Mouse (Mus musculus) erythroid progenitor cell, adult 5-6 weeks (primary cell): ENCODE measurements at regions not wholly inside any gene's neighbourhood (a gene's known extent, or its start where the extent isn't known, plus 50 kb on each side); places are given as distances from the start of the nearest gene placed in this dataset.

Source experiments
- ATAC-seq: replicated peaks from 2 replicates; pipeline ENCODE4 v1.8.0; 2016; ENCODE audit warnings: moderate number of reproducible peaks, mild to moderate bottlenecking, moderate TSS enrichment, inconsistent platforms; ENCODE audit not compliant: poor library complexity, low FRiP score, severe bottlenecking

GRCm38 (mm10) chr9:120754151-120754550 is 174.9 kb upstream of the Ctnnb1 start:
- no peak for ATAC-seq

- no peak for ATAC-seq
Observed at GRCm38 (mm10) chr9:120755486-120755885, 173.5 kb upstream of the Ctnnb1 start.

- ATAC-seq: no peak
Observed at GRCm38 (mm10) chr9:120758003-120758402, 171.0 kb upstream of the Ctnnb1 start.

GRCm38 (mm10) chr9:120758632-120759031 is 170.4 kb upstream of the Ctnnb1 start:
- no peak for ATAC-seq

GRCm38 (mm10) chr9:120759771-120760170 is 169.2 kb upstream of the Ctnnb1 start:
- ATAC-seq: no peak

GRCm38 (mm10) chr9:120763802-120764201 is 165.2 kb upstream of the Ctnnb1 start:
- ATAC-seq: no peak

GRCm38 (mm10) chr9:120764663-120765062 is 164.4 kb upstream of the Ctnnb1 start:
- no peak for ATAC-seq

- ATAC-seq: no peak
Observed at GRCm38 (mm10) chr9:120765292-120765691, 163.7 kb upstream of the Ctnnb1 start.

GRCm38 (mm10) chr9:120766881-120767280 is 162.1 kb upstream of the Ctnnb1 start:
- ATAC-seq: no peak

- ATAC-seq: no peak
Observed at GRCm38 (mm10) chr9:120767396-120767795, 161.6 kb upstream of the Ctnnb1 start.

GRCm38 (mm10) chr9:120769056-120769455 is 160.0 kb upstream of the Ctnnb1 start:
- ATAC-seq: no peak

GRCm38 (mm10) chr9:120769679-120770078 is 159.3 kb upstream of the Ctnnb1 start:
- no peak for ATAC-seq

- no peak for ATAC-seq
Observed at GRCm38 (mm10) chr9:120770886-120771285, 158.1 kb upstream of the Ctnnb1 start.

GRCm38 (mm10) chr9:120771896-120772530 is 157.0 kb upstream of the Ctnnb1 start:
- ATAC-seq: no peak

GRCm38 (mm10) chr9:120774251-120774650 is 154.8 kb upstream of the Ctnnb1 start:
- no peak for ATAC-seq

- no peak for ATAC-seq
Observed at GRCm38 (mm10) chr9:120774772-120775171, 154.2 kb upstream of the Ctnnb1 start.

GRCm38 (mm10) chr9:120775721-120776120 is 153.3 kb upstream of the Ctnnb1 start:
- ATAC-seq: no peak

- ATAC-seq: no peak
Observed at GRCm38 (mm10) chr9:120776456-120777001, 152.5 kb upstream of the Ctnnb1 start.

- no peak for ATAC-seq
Observed at GRCm38 (mm10) chr9:120777016-120777415, 152.0 kb upstream of the Ctnnb1 start.

- ATAC-seq: no peak; the same call in 1 of the 2 replicates
Observed at GRCm38 (mm10) chr9:120777501-120777900, 151.5 kb upstream of the Ctnnb1 start.

GRCm38 (mm10) chr9:120778423-120778822 is 150.6 kb upstream of the Ctnnb1 start:
- no peak for ATAC-seq

- ATAC-seq: no peak
Observed at GRCm38 (mm10) chr9:120794210-120794609, 134.8 kb upstream of the Ctnnb1 start.
